In the genomic region with DNA sequence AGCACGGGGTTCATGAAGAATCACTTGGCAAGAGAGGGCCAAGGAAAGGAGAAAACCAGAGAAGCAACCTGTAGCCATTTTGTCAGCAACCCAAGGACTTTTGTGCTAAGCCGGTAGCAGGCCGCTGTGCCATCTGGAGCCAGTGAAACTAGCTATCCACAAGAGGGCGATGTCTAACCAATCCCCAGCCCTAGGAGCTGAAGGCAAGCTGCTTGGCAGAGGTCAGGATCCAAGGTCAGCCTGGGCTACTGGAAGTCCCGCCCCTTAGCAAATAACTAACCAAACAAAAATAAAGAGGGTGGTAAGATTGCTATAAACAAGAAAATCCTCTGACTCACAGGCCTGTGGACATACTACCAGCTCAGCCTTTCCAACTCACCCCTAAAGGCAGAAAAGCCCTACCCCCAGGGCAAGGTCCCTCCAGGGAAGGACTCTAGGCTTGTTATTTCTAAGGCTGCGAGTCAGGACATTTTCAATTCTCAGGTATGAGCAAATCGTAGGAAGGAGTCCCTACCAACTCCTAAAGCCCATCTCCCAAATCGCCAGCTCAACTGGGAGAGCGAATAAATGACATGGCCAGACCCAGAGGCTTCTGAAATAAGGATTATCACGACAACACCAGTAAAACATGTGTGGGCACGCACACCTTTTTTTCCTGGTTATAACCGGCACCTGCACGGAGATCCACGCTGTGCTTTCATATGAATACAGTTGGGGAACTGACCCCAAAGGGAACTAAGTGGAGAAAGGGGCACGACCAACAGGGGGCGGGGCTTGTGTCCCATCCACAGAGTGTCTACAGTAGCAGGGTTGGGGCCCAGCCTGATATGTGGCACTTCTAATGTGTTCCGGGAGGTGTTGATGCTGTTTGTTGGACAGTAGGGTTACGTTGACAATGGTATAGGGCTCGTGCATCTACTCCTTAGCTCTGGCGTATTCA, we compare ENCODE assay signal across 9 mouse cellular contexts. TPM values are rescaled to one million over a fixed set of nuclear protein-coding genes. Genes with fewer than 3 reads are reported as not detected.
DNase-seq lines count a peak whose midpoint lies in the region; ATAC-seq and TF ChIP-seq lines count a peak whose summit lies in the region.
"Had no signal": no experiment of that assay in that cellular context is flagged by ENCODE, and none has a peak within 500 bp of the region (broad histone marks: within the 10 kb centered on the region; RNA-seq: fewer than 3 reads in every experiment).

No protein-coding gene starts in this region.

- TF ChIP-seq CTCF in embryonic fibroblast, embryonic 13.5 days (IDR thresholded peaks at IDR 0.05; ENCODE audit: borderline replicate concordance, insufficient read depth, low read length): peak; percentile 68; the same call in 1 of the 2 replicates

- H3K27ac ChIP-seq in forebrain, embryonic 11.5 days (ENCODE audit: low read depth, low read length): no peak overlapping the region
- H3K27ac ChIP-seq in forebrain, embryonic 12.5 days: no peak overlapping the region
- no peak overlapping the region for H3K27ac ChIP-seq in embryonic fibroblast, embryonic 13.5 days (ENCODE audit: insufficient read depth, low read length)
- no peak overlapping the region for H3K27ac ChIP-seq in kidney, embryonic 16.5 days (ENCODE audit: low read length)

- TF ChIP-seq POLR2A in embryonic fibroblast, embryonic 13.5 days (IDR thresholded peaks at IDR 0.05; ENCODE audit: low read depth, low read length): no peak

- 67% methylated on average over 20 of the region's 20 CpGs for WGBS in forebrain, embryonic 11.5 days
- WGBS in forebrain, embryonic 12.5 days: 67% methylated on average over 20 of the region's 20 CpGs
- 73% methylated on average over 20 of the region's 20 CpGs for whole genome bisulfite sequencing in kidney, embryonic 16.5 days

- no peaks in the 10 kb centered on the region for H3K36me3 ChIP-seq in forebrain, embryonic 11.5 days (ENCODE audit: control insufficient read depth, insufficient read depth, low read length)
- H3K36me3 ChIP-seq in forebrain, embryonic 12.5 days (replicated peaks): no peaks in the 10 kb centered on the region
- no peaks in the 10 kb centered on the region for H3K36me3 ChIP-seq in kidney, embryonic 16.5 days (ENCODE audit: insufficient read depth, low read length)

- no peaks in the 10 kb centered on the region for H3K27me3 ChIP-seq in forebrain, embryonic 11.5 days (ENCODE audit: control insufficient read depth, insufficient read depth, low read length)
- 0 out of 2 replicates have a peak, but pooled peaks cover 3% of the 10 kb centered on the region for H3K27me3 ChIP-seq in forebrain, embryonic 12.5 days
- H3K27me3 ChIP-seq in kidney, embryonic 16.5 days (ENCODE audit: insufficient read depth, low read length): no peaks in the 10 kb centered on the region

- H3K9me3 ChIP-seq in forebrain, embryonic 11.5 days (ENCODE audit: control insufficient read depth, low read length): no peaks in the 10 kb centered on the region
- H3K9me3 ChIP-seq in forebrain, embryonic 12.5 days: no peaks in the 10 kb centered on the region
- H3K9me3 ChIP-seq in kidney, embryonic 16.5 days (ENCODE audit: low read length): no peaks in the 10 kb centered on the region

- H3K4me3 ChIP-seq in forebrain, embryonic 11.5 days (ENCODE audit: low read depth, low read length): no peak overlapping the region
- H3K4me3 ChIP-seq in forebrain, embryonic 12.5 days (replicated peaks): no peak overlapping the region
- no peak overlapping the region for H3K4me3 ChIP-seq in embryonic fibroblast, embryonic 13.5 days (ENCODE audit: insufficient read depth, low read length)
- H3K4me3 ChIP-seq in kidney, embryonic 16.5 days (ENCODE audit: low read length): no peak overlapping the region
- H3K4me3 ChIP-seq: myocyte had no signal

- no peak overlapping the region for H3K9ac ChIP-seq in forebrain, embryonic 11.5 days (ENCODE audit: low read length)
- no peak overlapping the region for H3K9ac ChIP-seq in forebrain, embryonic 12.5 days
- H3K9ac ChIP-seq in kidney, embryonic 16.5 days (replicated peaks; ENCODE audit: low read length): no peak overlapping the region

- peaks cover 5% of the 10 kb centered on the region; the same call in 1 of the 2 replicates for H3K4me1 ChIP-seq in forebrain, embryonic 11.5 days (replicated peaks; ENCODE audit: control insufficient read depth, insufficient read depth, low read length)
- peaks cover 17% of the 10 kb centered on the region for H3K4me1 ChIP-seq in forebrain, embryonic 12.5 days
- H3K4me1 ChIP-seq in embryonic fibroblast, embryonic 13.5 days (ENCODE audit: control insufficient read depth, insufficient read depth, low read length): no peaks in the 10 kb centered on the region
- H3K4me1 ChIP-seq in kidney, embryonic 16.5 days (ENCODE audit: insufficient read depth, low read length): peaks cover 13% of the 10 kb centered on the region

- peak; percentile 79 for DNase-seq in forebrain, embryonic 11.5 days (ENCODE audit: low spot score)
- peak; percentile 15 for DNase-seq in urinary bladder, postnatal 25 days (ENCODE audit: low spot score)
- no peak for DNase-seq in urinary bladder, adult 2 months (ENCODE audit: low spot score)
- peak; percentile 13 to 44 for DNase-seq in lung, adult 18-20 months
- DNase-seq in skeletal muscle tissue, adult 2 months (ENCODE audit: low read depth, low spot score): peak; percentile 32

- no peak overlapping the region for H3K4me2 ChIP-seq in forebrain, embryonic 11.5 days (ENCODE audit: low read depth, low read length, severe bottlenecking)
- H3K4me2 ChIP-seq in forebrain, embryonic 12.5 days: no peak overlapping the region
- no peak overlapping the region for H3K4me2 ChIP-seq in kidney, embryonic 16.5 days (replicated peaks; ENCODE audit: low read depth, low read length)

- 0 out of 2 replicates have a peak, but pooled peaks have one; percentile 39 for ATAC-seq in forebrain, embryonic 11.5 days (replicated peaks; ENCODE audit: low FRiP score)
- no peak for ATAC-seq in forebrain, embryonic 12.5 days (ENCODE audit: low FRiP score)
- peak; percentile 64; the same call in 1 of the 2 replicates for ATAC-seq in kidney, embryonic 16.5 days (ENCODE audit: low FRiP score, low TSS enrichment)

RNA-seq across cellular contexts. Expression of gene Gm21915, which starts 42.0 kb away (rescaled TPM):
- not detected in 2 replicates for polyA plus RNA-seq in forebrain, embryonic 11.5 days (2014; fragmentation: Nextera tagmentation; extraction: Ambion mirVana)
- not detected in 2 replicates for polyA plus RNA-seq in forebrain, embryonic 12.5 days (2016; fragmentation: Nextera tagmentation; extraction: Ambion mirVana)
- polyA plus RNA-seq in urinary bladder, adult 2 months (2012; rRNA removed): not detected in 2 replicates
- not detected in 2 replicates for polyA plus RNA-seq in embryonic fibroblast, embryonic 13.5 days (2011; ENCODE audit: insufficient read length, low read depth, missing spikeins)
- not detected in 2 replicates for polyA plus RNA-seq in kidney, embryonic 16.5 days (2015; fragmentation: Nextera tagmentation; extraction: Ambion mirVana)
- polyA plus RNA-seq: myocyte had no signal

RNA-seq across cellular contexts. Expression of gene Clmp, which starts 57.4 kb away (rescaled TPM):
- 23.3 and 24.6 TPM in 2 replicates for polyA plus RNA-seq in forebrain, embryonic 11.5 days (2014; fragmentation: Nextera tagmentation; extraction: Ambion mirVana)
- 24.7 and 31.0 TPM in 2 replicates for polyA plus RNA-seq in forebrain, embryonic 12.5 days (2016; fragmentation: Nextera tagmentation; extraction: Ambion mirVana)
- 31.0 and 51.2 TPM in 2 replicates for polyA plus RNA-seq in urinary bladder, adult 2 months (2012; rRNA removed)
- polyA plus RNA-seq in embryonic fibroblast, embryonic 13.5 days (2011; ENCODE audit: insufficient read length, low read depth, missing spikeins): 32.3 and 61.2 TPM in 2 replicates
- 28.0 and 31.3 TPM in 2 replicates for polyA plus RNA-seq in kidney, embryonic 16.5 days (2015; fragmentation: Nextera tagmentation; extraction: Ambion mirVana)
